Mouse (Mus musculus) thymus, adult 2 months (tissue): ENCODE data around the gene Sdc3.

Experiments used
- CTCF ChIP-seq: fragments of 200-500 bp; IDR thresholded peaks from 2 replicates; pipeline ENCODE4 v1.5.1; 2012; ENCODE audit warnings: mild to moderate bottlenecking, control low read depth, low read length, moderate library complexity, borderline replicate concordance; ENCODE audit not compliant: control insufficient read depth, poor library complexity, insufficient read depth; ENCODE audit errors: extremely low read depth
- POLR2A ChIP-seq: fragments of 200-500 bp; IDR thresholded peaks from 2 replicates; pipeline ENCODE4 v1.6.1; 2012; ENCODE audit warnings: mild to moderate bottlenecking, low read length, control low read depth, moderate library complexity; ENCODE audit not compliant: control insufficient read depth, poor library complexity, insufficient read depth; ENCODE audit errors: extremely low read depth

DNA sequence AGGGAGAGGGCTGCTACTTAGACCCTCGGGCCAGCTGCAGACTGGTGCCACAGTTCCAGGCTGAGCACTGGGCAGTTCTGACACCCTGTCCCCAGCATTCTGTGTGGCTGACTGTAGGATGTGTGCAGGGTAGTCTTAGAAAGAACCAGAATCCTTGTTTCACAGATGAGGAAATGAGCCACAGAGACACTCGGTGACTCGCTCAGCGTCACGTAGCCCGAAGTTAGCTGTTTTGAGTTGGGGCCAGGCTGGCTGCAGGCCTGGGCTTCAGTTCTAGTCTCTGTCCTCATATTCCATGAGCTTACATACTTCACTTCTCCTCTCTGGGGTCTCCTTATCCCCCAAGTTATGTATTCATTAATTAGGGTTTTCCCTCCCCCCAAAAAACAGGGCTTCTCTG is 3.6 kb downstream of the Sdc3 start:
- TF ChIP-seq CTCF (no peak), POLR2A (no peak)
